Mouse (Mus musculus) liver, adult 2 months (tissue): ENCODE results near the gene Mettl17.

Experiments
- CTCF ChIP-seq: fragments of 200-500 bp; IDR thresholded peaks from 2 replicates; pipeline ENCODE4 v1.5.1; 2011; ENCODE audit warnings: low read depth, low read length, control low read depth
- POLR2A ChIP-seq: fragments of 200-500 bp; IDR thresholded peaks from 2 replicates; pipeline ENCODE4 v1.6.1; 2011; ENCODE audit warnings: low read length, control low read depth; ENCODE audit not compliant: insufficient read depth; ENCODE audit errors: extremely low read depth

DNA sequence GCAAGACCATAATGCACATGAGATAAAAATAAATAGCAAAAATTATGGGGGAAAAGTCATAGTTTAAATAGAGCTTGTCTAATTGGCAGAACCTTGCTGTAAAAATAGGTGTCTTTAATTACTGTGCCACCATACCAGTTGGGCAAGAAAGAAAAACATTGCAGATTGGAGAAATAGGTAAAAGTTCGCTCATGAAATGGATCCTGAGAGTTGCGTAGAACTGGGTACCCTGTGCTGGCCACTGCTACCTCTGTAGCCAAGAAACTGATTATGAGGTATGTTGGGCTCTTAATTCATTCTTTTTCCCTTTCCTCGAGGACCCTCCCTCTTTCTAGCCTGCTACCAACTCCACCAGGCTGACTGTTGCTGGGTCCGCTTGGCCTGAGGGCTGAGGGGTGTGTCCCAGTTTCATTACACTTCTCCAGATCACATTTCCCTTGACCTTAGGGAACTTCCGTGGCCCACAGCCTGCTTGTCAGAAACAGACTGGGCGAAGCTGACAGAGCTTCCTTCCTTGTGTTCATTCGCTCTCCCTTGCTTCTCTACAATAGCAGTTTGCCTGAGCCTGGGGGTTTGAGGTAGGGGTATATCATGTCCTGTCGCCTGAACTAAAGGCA, 56.4 kb downstream of the Mettl17 start:
- TF ChIP-seq CTCF (no peak), POLR2A (no peak)
